7 mouse cellular contexts compared by ENCODE assay signal in genomic region chrX:12155842-12156291, GRCm38 (mm10). TPM values are rescaled to one million over a fixed set of nuclear protein-coding genes. Genes with fewer than 3 reads are reported as not detected.
DNase-seq lines count a peak whose midpoint lies in the region; ATAC-seq and TF ChIP-seq lines count a peak whose summit lies in the region.

No protein-coding gene starts in this region.

- no peaks in the 10 kb centered on the region for H3K9me3 ChIP-seq in forebrain, embryonic 10.5 days
- no peaks in the 10 kb centered on the region for H3K9me3 ChIP-seq in midbrain, postnatal 0 days (ENCODE audit: low read length)

- intact Hi-C loops in heart, postnatal 36 days (cut with DNase I): loop anchor here (2.0 to 10.0 kb wide), 6 partner anchors 17 to 524 kb away; no protein-coding TSS in a partner anchor

- H3K9ac ChIP-seq in midbrain, postnatal 0 days (replicated peaks; ENCODE audit: low read length, poor library complexity, severe bottlenecking): no peak overlapping the region

- H3K36me3 ChIP-seq in forebrain, embryonic 10.5 days (replicated peaks): no peaks in the 10 kb centered on the region
- H3K36me3 ChIP-seq in midbrain, postnatal 0 days (ENCODE audit: insufficient read depth, low read length): no peaks in the 10 kb centered on the region

- peak overlapping the region; percentile 38 for H3K4me3 ChIP-seq in forebrain, embryonic 10.5 days
- peak overlapping the region; percentile 20; the same call in 1 of the 2 replicates for H3K4me3 ChIP-seq in midbrain, postnatal 0 days (ENCODE audit: low read depth, low read length)

- H3K27me3 ChIP-seq in forebrain, embryonic 10.5 days (ENCODE audit: poor library complexity, severe bottlenecking): peaks cover 100% of the 10 kb centered on the region
- peaks cover 19% of the 10 kb centered on the region; the same call in 1 of the 2 replicates for H3K27me3 ChIP-seq in midbrain, postnatal 0 days (ENCODE audit: insufficient read depth, low read length)

- peak; percentile 98 for DNase-seq in 416B (ENCODE audit: low read depth)
- DNase-seq in CD4-positive helper T cell, adult 2 months (ENCODE audit: low read depth, low spot score): peak; percentile 71
- peak; percentile 31 for DNase-seq in forebrain, embryonic 10.5 days (ENCODE audit: extremely low spot score, low spot score)
- peak; percentile 47 to 56 for DNase-seq in heart, postnatal 36 days
- DNase-seq in liver: peak; percentile 23
- DNase-seq in midbrain, postnatal 0 days (ENCODE audit: low spot score): no peak
- DNase-seq in ovary, postnatal 14 days (ENCODE audit: low spot score): no peak

- WGBS in forebrain, embryonic 10.5 days: 3% methylated on average over 30 of the region's 30 CpGs
- 11% methylated on average over 20 of the region's 30 CpGs for WGBS in midbrain, postnatal 0 days

- peak overlapping the region; percentile 42 for H3K4me2 ChIP-seq in midbrain, postnatal 0 days (ENCODE audit: low read depth, low read length, poor library complexity, severe bottlenecking)

- H3K27ac ChIP-seq in forebrain, embryonic 10.5 days: peak overlapping the region; percentile 69
- H3K27ac ChIP-seq in midbrain, postnatal 0 days (ENCODE audit: low read depth, low read length): no peak overlapping the region

- ATAC-seq in midbrain, postnatal 0 days (ENCODE audit: low FRiP score): no peak

- peak; percentile 19; the same call in 1 of the 2 replicates for TF ChIP-seq CTCF in midbrain, postnatal 0 days (IDR thresholded peaks at IDR 0.05)

- peaks cover 95% of the 10 kb centered on the region for H3K4me1 ChIP-seq in forebrain, embryonic 10.5 days
- H3K4me1 ChIP-seq in midbrain, postnatal 0 days (ENCODE audit: insufficient read depth, low read length): no peaks in the 10 kb centered on the region

RNA-seq across cellular contexts. Expression of gene Bcor, which starts 4.3 kb away (rescaled TPM):
- polyA plus RNA-seq in forebrain, embryonic 10.5 days (2016; fragmentation: Nextera tagmentation; extraction: Ambion mirVana): 18.0 and 18.9 TPM in 2 replicates
- total RNA-seq in heart, postnatal 36 days (2021): 10 to 100 TPM; 20.0 to 25.9 TPM
- total RNA-seq in midbrain, postnatal 0 days (2014; rRNA removed): 28.6 and 45.5 TPM in 2 replicates
- polyA plus RNA-seq in midbrain, postnatal 0 days (2015; fragmentation: Nextera tagmentation; extraction: Ambion mirVana): 11.7 and 12.9 TPM in 2 replicates

Comparison
In these comparisons a context has a peak if more than half of its experiments do, and no peak if none do; other contexts are left out.
1. DNase-seq: peak in 416B (single experiment), CD4-positive helper T cell, adult 2 months (single experiment), forebrain, embryonic 10.5 days (single experiment), heart, postnatal 36 days (2 of 2) and liver (single experiment); none in midbrain, postnatal 0 days (single experiment) and ovary, postnatal 14 days (single experiment).